Mouse (Mus musculus) heart, embryonic 11.5 days (tissue): ENCODE measurements around the gene Glis3. TPM values are rescaled to one million over a fixed set of nuclear protein-coding genes. Genes with fewer than 3 reads are reported as not detected.

Experiments
- ATAC-seq: fragments of 200-750 bp; cut with Nextera tagmentation; replicated peaks from 2 replicates; pipeline ENCODE4 v1.8.0; 2017; ENCODE audit warnings: moderate library complexity; ENCODE audit not compliant: insufficient number of reproducible peaks, low FRiP score, low TSS enrichment
- H3K27ac ChIP-seq: fragments of 300-500 bp; sonication (generic); 2 replicates; pipeline ENCODE4 v1.5.1; 2014; ENCODE audit warnings: mild to moderate bottlenecking, low read depth, low read length
- H3K27me3 ChIP-seq: fragments of 300-500 bp; sonication (generic); 2 replicates; pipeline ENCODE4 v1.6.1; 2014; ENCODE audit warnings: mild to moderate bottlenecking, low read length, mixed read lengths; ENCODE audit not compliant: control insufficient read depth, insufficient read depth
- H3K36me3 ChIP-seq: fragments of 300-500 bp; sonication (generic); 2 replicates; pipeline ENCODE4 v1.6.1; 2014; ENCODE audit warnings: mild to moderate bottlenecking, low read length, moderate library complexity, mixed read lengths; ENCODE audit not compliant: control insufficient read depth, insufficient read depth
- H3K4me1 ChIP-seq: fragments of 300-500 bp; sonication (generic); 2 replicates; pipeline ENCODE4 v1.6.1; 2014; ENCODE audit warnings: low read length; ENCODE audit not compliant: control insufficient read depth, insufficient read depth
- H3K4me2 ChIP-seq: fragments of 300-500 bp; sonication (generic); 2 replicates; pipeline ENCODE4 v1.6.1; 2014; ENCODE audit warnings: mild to moderate bottlenecking, moderate library complexity
- H3K4me3 ChIP-seq: fragments of 300-500 bp; sonication (generic); 2 replicates; pipeline ENCODE4 v1.5.1; 2014; ENCODE audit warnings: low read depth, low read length
- H3K9ac ChIP-seq: fragments of 300-500 bp; sonication (generic); 2 replicates; pipeline ENCODE4 v1.6.1; 2014; ENCODE audit warnings: mild to moderate bottlenecking, low read depth, low read length, moderate library complexity
- H3K9me3 ChIP-seq: fragments of 300-500 bp; sonication (generic); replicated peaks from 2 replicates; pipeline ENCODE4 v1.6.1; 2016; ENCODE audit warnings: low read length; ENCODE audit not compliant: control insufficient read depth
- WGBS: fragments of 180-500 bp; shearing (Covaris S2); extraction: QIAGEN DNeasy Blood & Tissue Kit; methylation state at CpG from one replicate; pipeline ENCODE4 v1.1.7; 2014; ENCODE audit not compliant: insufficient replicate concordance; 5-methylcytosine and 5-hydroxymethylcytosine counted together
- polyA plus RNA-seq: library from polyadenylated mRNA; unstranded; fragments of >200 nt; fragmentation: Nextera tagmentation; extraction: Ambion mirVana; gene quantifications from 2 replicates; pipeline ENCODE4 v1.2.1, GENCODE M21; 2014

Glis3 gene
- polyA plus RNA-seq = 0.49 and 1.3 TPM in 2 replicates

GRCm38 (mm10) chr19:28679776-28680391 lies at the start of gene Glis3:
Gene Glis3, minus strand, starts transcription at chr19:28680077.
- H3K27ac ChIP-seq = no peak within 1 kb of the TSS
- peak within 1 kb of the TSS; percentile 59 for H3K4me3 ChIP-seq
- H3K27me3 ChIP-seq = peaks cover 34% of the 10 kb centered on the region
- H3K9ac ChIP-seq = peak within 1 kb of the TSS; percentile 72
- H3K9me3 ChIP-seq = no peaks in the 10 kb centered on the region
- peak; percentile 84 for ATAC-seq
- peaks cover 8% of the 10 kb centered on the region for H3K4me1 ChIP-seq
- H3K4me2 ChIP-seq = peak within 1 kb of the TSS; percentile 99
- no peaks in the 10 kb centered on the region for H3K36me3 ChIP-seq
- under 1% methylated on average over 43 of the region's 66 CpGs for WGBS

- 55% methylated on average over 18 of the region's 18 CpGs for WGBS
- Histone ChIP-seq H3K27me3 (no peaks in the 10 kb centered on the region), H3K27ac (no peak overlapping the region), H3K4me2 (no peak overlapping the region), H3K4me1 (no peaks in the 10 kb centered on the region), H3K4me3 (no peak overlapping the region), H3K9me3 (no peaks in the 10 kb centered on the region), H3K36me3 (no peaks in the 10 kb centered on the region), H3K9ac (no peak overlapping the region)
- no peak for ATAC-seq
Observed at GRCm38 (mm10) chr19:28726161-28726880, 46.4 kb upstream of the Glis3 start.

GRCm38 (mm10) chr19:28724641-28725040 lies 44.8 kb upstream of the Glis3 start:
- H3K9ac ChIP-seq = no peak overlapping the region
- H3K27me3 ChIP-seq = no peaks in the 10 kb centered on the region
- H3K9me3 ChIP-seq = no peaks in the 10 kb centered on the region
- H3K4me2 ChIP-seq = no peak overlapping the region
- no peaks in the 10 kb centered on the region for H3K36me3 ChIP-seq
- no peaks in the 10 kb centered on the region for H3K4me1 ChIP-seq
- no peak overlapping the region for H3K27ac ChIP-seq
- WGBS = 77% methylated on average over 7 of the region's 7 CpGs
- H3K4me3 ChIP-seq = no peak overlapping the region
- ATAC-seq = no peak

- Histone ChIP-seq H3K4me3 (no peak overlapping the region), H3K27me3 (no peaks in the 10 kb centered on the region), H3K36me3 (no peaks in the 10 kb centered on the region), H3K4me1 (no peaks in the 10 kb centered on the region), H3K27ac (no peak overlapping the region), H3K9ac (no peak overlapping the region), H3K4me2 (no peak overlapping the region), H3K9me3 (no peaks in the 10 kb centered on the region)
- ATAC-seq = no peak
- 73% methylated on average over 4 of the region's 4 CpGs for WGBS
Observed at GRCm38 (mm10) chr19:28722626-28723025, 42.7 kb upstream of the Glis3 start.

- H3K9ac ChIP-seq = no peak overlapping the region
- no peaks in the 10 kb centered on the region for H3K9me3 ChIP-seq
- ATAC-seq = no peak
- no peak overlapping the region for H3K4me2 ChIP-seq
- 79% methylated on average over 10 of the region's 10 CpGs for WGBS
- no peaks in the 10 kb centered on the region for H3K27me3 ChIP-seq
- no peaks in the 10 kb centered on the region for H3K36me3 ChIP-seq
- H3K4me3 ChIP-seq = no peak overlapping the region
- no peak overlapping the region for H3K27ac ChIP-seq
- no peaks in the 10 kb centered on the region for H3K4me1 ChIP-seq
Observed at GRCm38 (mm10) chr19:28721834-28722233, 42.0 kb upstream of the Glis3 start.

- no peak overlapping the region for H3K4me3 ChIP-seq
- H3K9ac ChIP-seq = no peak overlapping the region
- no peaks in the 10 kb centered on the region for H3K27me3 ChIP-seq
- no peak overlapping the region for H3K4me2 ChIP-seq
- H3K27ac ChIP-seq = no peak overlapping the region
- no peak for ATAC-seq
- no peaks in the 10 kb centered on the region for H3K9me3 ChIP-seq
- H3K4me1 ChIP-seq = no peaks in the 10 kb centered on the region
- H3K36me3 ChIP-seq = no peaks in the 10 kb centered on the region
Observed at GRCm38 (mm10) chr19:28720016-28720415, 40.1 kb upstream of the Glis3 start.

- no peaks in the 10 kb centered on the region for H3K36me3 ChIP-seq
- H3K4me3 ChIP-seq = no peak overlapping the region
- H3K27ac ChIP-seq = no peak overlapping the region
- no peaks in the 10 kb centered on the region for H3K4me1 ChIP-seq
- no peak overlapping the region for H3K4me2 ChIP-seq
- no peak for ATAC-seq
- WGBS = 75% methylated on average over 4 of the region's 4 CpGs
- no peaks in the 10 kb centered on the region for H3K9me3 ChIP-seq
- no peak overlapping the region for H3K9ac ChIP-seq
- H3K27me3 ChIP-seq = no peaks in the 10 kb centered on the region
Observed at GRCm38 (mm10) chr19:28714674-28715073, 34.8 kb upstream of the Glis3 start.

- Histone ChIP-seq H3K36me3 (no peaks in the 10 kb centered on the region), H3K9ac (no peak overlapping the region), H3K4me2 (no peak overlapping the region), H3K4me1 (no peaks in the 10 kb centered on the region), H3K9me3 (no peaks in the 10 kb centered on the region), H3K27ac (no peak overlapping the region), H3K27me3 (no peaks in the 10 kb centered on the region), H3K4me3 (no peak overlapping the region)
- 52% methylated on average over 3 of the region's 3 CpGs for WGBS
- ATAC-seq = no peak
Observed at GRCm38 (mm10) chr19:28697718-28698117, 17.8 kb upstream of the Glis3 start.

- H3K36me3 ChIP-seq = no peaks in the 10 kb centered on the region
- H3K4me1 ChIP-seq = no peaks in the 10 kb centered on the region
- no peak overlapping the region for H3K4me3 ChIP-seq
- ATAC-seq = no peak
- 62% methylated on average over 4 of the region's 4 CpGs for WGBS
- no peak overlapping the region for H3K9ac ChIP-seq
- no peak overlapping the region for H3K27ac ChIP-seq
- H3K9me3 ChIP-seq = no peaks in the 10 kb centered on the region
- no peak overlapping the region for H3K4me2 ChIP-seq
- peaks cover 9% of the 10 kb centered on the region; the same call in 1 of the 2 replicates for H3K27me3 ChIP-seq
Observed at GRCm38 (mm10) chr19:28686398-28686797, 6.5 kb upstream of the Glis3 start.
